Mouse (Mus musculus) forebrain, embryonic 16.5 days (tissue): ENCODE results near the gene Ptbp1. TPM values are rescaled to one million over a fixed set of nuclear protein-coding genes. Genes with fewer than 3 reads are reported as not detected.

Experiments used
- ATAC-seq: fragments of 200-750 bp; cut with Nextera tagmentation; 2 replicates; pipeline ENCODE4 v1.8.0; 2017; ENCODE audit warnings: mild to moderate bottlenecking, moderate library complexity
- H3K27ac ChIP-seq: fragments of 300-500 bp; sonication (generic); 2 replicates; pipeline ENCODE4 v1.5.1; 2014; ENCODE audit warnings: low read length, control low read depth
- H3K27me3 ChIP-seq: fragments of 300-500 bp; sonication (generic); replicated peaks from 2 replicates; pipeline ENCODE4 v1.6.1; 2014; ENCODE audit warnings: low read length; ENCODE audit not compliant: control insufficient read depth, insufficient read depth
- H3K36me3 ChIP-seq: fragments of 300-500 bp; sonication (generic); 2 replicates; pipeline ENCODE4 v1.6.1; 2014; ENCODE audit not compliant: control insufficient read depth, insufficient read depth
- H3K4me1 ChIP-seq: fragments of 300-500 bp; sonication (generic); replicated peaks from 2 replicates; pipeline ENCODE4 v1.6.1; 2014; ENCODE audit warnings: low read length; ENCODE audit not compliant: control insufficient read depth, insufficient read depth
- H3K4me2 ChIP-seq: fragments of 300-500 bp; sonication (generic); 2 replicates; pipeline ENCODE4 v1.6.1; 2014; ENCODE audit warnings: mild to moderate bottlenecking, low read length, control low read depth
- H3K4me3 ChIP-seq: fragments of 300-500 bp; sonication (generic); replicated peaks from 2 replicates; pipeline ENCODE4 v1.5.1; 2014; ENCODE audit warnings: mild to moderate bottlenecking, low read length, control low read depth
- H3K9ac ChIP-seq: fragments of 300-500 bp; sonication (generic); replicated peaks from 2 replicates; pipeline ENCODE4 v1.6.1; 2014; ENCODE audit warnings: low read depth, low read length, control low read depth
- H3K9me3 ChIP-seq: fragments of 300-500 bp; sonication (generic); 2 replicates; pipeline ENCODE4 v1.6.1; 2016; ENCODE audit warnings: low read length; ENCODE audit not compliant: control insufficient read depth
- WGBS: fragments of 180-500 bp; shearing (Covaris S2); extraction: QIAGEN DNeasy Blood & Tissue Kit; methylation state at CpG from one replicate; pipeline ENCODE4 v1.1.7; 2014; 5-methylcytosine and 5-hydroxymethylcytosine counted together
- polyA plus RNA-seq: library from polyadenylated mRNA; unstranded; fragments of >200 nt; fragmentation: Nextera tagmentation; extraction: Ambion mirVana; gene quantifications from 2 replicates; pipeline ENCODE4 v1.2.1, GENCODE M21; 2015

Ptbp1 gene
- polyA plus RNA-seq, 1 experiment from 2014 or later: 98.3 TPM

GRCm38 (mm10) chr10:79872862-79873261 lies 18.6 kb downstream of the Ptbp1 start:
- ATAC-seq: no peak
- Histone ChIP-seq H3K9ac (peak overlapping the region; percentile 96), H3K27me3 (no peaks in the 10 kb centered on the region), H3K36me3 (peaks cover 4% of the 10 kb centered on the region; the same call in 1 of the 2 replicates), H3K27ac (peak overlapping the region; percentile 97), H3K4me2 (peak overlapping the region; percentile 78), H3K4me3 (peak overlapping the region; percentile 85), H3K9me3 (no peaks in the 10 kb centered on the region), H3K4me1 (peaks cover 40% of the 10 kb centered on the region)
- WGBS: 54% methylated on average over 3 of the region's 3 CpGs

- ATAC-seq: peak; percentile 9
These were observed 19.1 kb downstream of the Ptbp1 start for GRCm38 (mm10) chr10:79873313-79873712.

GRCm38 (mm10) chr10:79873715-79874289 lies 19.6 kb downstream of the Ptbp1 start:
- WGBS: under 1% methylated on average over 26 of the region's 26 CpGs
- H3K4me1 ChIP-seq: peaks cover 36% of the 10 kb centered on the region

More at GRCm38 (mm10) chr10:79873313-79873712, 19.1 kb downstream of the Ptbp1 start:
- H3K4me3 ChIP-seq: peak overlapping the region; percentile 85
- peak overlapping the region; percentile 78 for H3K4me2 ChIP-seq
- peaks cover 4% of the 10 kb centered on the region; the same call in 1 of the 2 replicates for H3K36me3 ChIP-seq
- H3K4me1 ChIP-seq: peaks cover 39% of the 10 kb centered on the region
- H3K9ac ChIP-seq: peak overlapping the region; percentile 96
- WGBS: under 1% methylated on average over 6 of the region's 6 CpGs
- H3K27ac ChIP-seq: peak overlapping the region; percentile 97
- H3K9me3 ChIP-seq: no peaks in the 10 kb centered on the region
- H3K27me3 ChIP-seq: no peaks in the 10 kb centered on the region

GRCm38 (mm10) chr10:79874290-79874862 lies 20.1 kb downstream of the Ptbp1 start, which contains the start of the genes Prtn3 and Plppr3:
TSS of gene Prtn3 (plus strand) at chr10:79874476.
TSS of gene Plppr3 (minus strand) at chr10:79874634.
- H3K4me3 ChIP-seq: peak within 1 kb of the TSS; percentile 85
- H3K27ac ChIP-seq: peak within 1 kb of the TSS; percentile 97
- peak within 1 kb of the TSS; percentile 96 for H3K9ac ChIP-seq
- H3K4me2 ChIP-seq: peak within 1 kb of the TSS; percentile 78
- 0% methylated on average over 43 of the region's 57 CpGs for WGBS
- peak; percentile 92 for ATAC-seq
- H3K9me3 ChIP-seq: no peaks in the 10 kb centered on the region
- H3K4me1 ChIP-seq: peaks cover 30% of the 10 kb centered on the region
- 0 out of 2 replicates have a peak, but pooled peaks cover 4% of the 10 kb centered on the region for H3K36me3 ChIP-seq
- H3K27me3 ChIP-seq: no peaks in the 10 kb centered on the region

More at GRCm38 (mm10) chr10:79873715-79874289, 19.6 kb downstream of the Ptbp1 start:
- Histone ChIP-seq H3K4me3 (peak overlapping the region; percentile 85), H3K9ac (peak overlapping the region; percentile 96), H3K27me3 (no peaks in the 10 kb centered on the region), H3K36me3 (peaks cover 4% of the 10 kb centered on the region; the same call in 1 of the 2 replicates), H3K4me2 (peak overlapping the region; percentile 78), H3K27ac (peak overlapping the region; percentile 97), H3K9me3 (no peaks in the 10 kb centered on the region)
- peak; percentile 39 for ATAC-seq

GRCm38 (mm10) chr10:79877174-79877573 lies 22.9 kb downstream of the Ptbp1 start:
- Histone ChIP-seq H3K4me1 (peaks cover 22% of the 10 kb centered on the region), H3K4me3 (no peak overlapping the region)
- WGBS: 52% methylated on average over 1 of the region's 1 CpGs

GRCm38 (mm10) chr10:79877757-79878156 lies 23.5 kb downstream of the Ptbp1 start:
- no peak for ATAC-seq
- Histone ChIP-seq H3K4me2 (no peak overlapping the region), H3K9ac (no peak overlapping the region), H3K4me3 (no peak overlapping the region), H3K27ac (no peak overlapping the region), H3K27me3 (peaks cover 6% of the 10 kb centered on the region; the same call in 1 of the 2 replicates), H3K4me1 (peaks cover 17% of the 10 kb centered on the region), H3K9me3 (no peaks in the 10 kb centered on the region), H3K36me3 (no peaks in the 10 kb centered on the region)
- 52% methylated on average over 12 of the region's 12 CpGs for WGBS

More at GRCm38 (mm10) chr10:79877174-79877573, 22.9 kb downstream of the Ptbp1 start:
- Histone ChIP-seq H3K27me3 (peaks cover 6% of the 10 kb centered on the region; the same call in 1 of the 2 replicates), H3K36me3 (no peaks in the 10 kb centered on the region), H3K4me2 (no peak overlapping the region), H3K9me3 (no peaks in the 10 kb centered on the region), H3K27ac (no peak overlapping the region), H3K9ac (no peak overlapping the region)
- ATAC-seq: no peak

- H3K4me2 ChIP-seq: no peak overlapping the region
- no peak for ATAC-seq
- H3K9me3 ChIP-seq: no peaks in the 10 kb centered on the region
- H3K27me3 ChIP-seq: peaks cover 6% of the 10 kb centered on the region; the same call in 1 of the 2 replicates
- no peaks in the 10 kb centered on the region for H3K36me3 ChIP-seq
- no peak overlapping the region for H3K4me3 ChIP-seq
- no peak overlapping the region for H3K9ac ChIP-seq
- 56% methylated on average over 3 of the region's 3 CpGs for WGBS
- H3K4me1 ChIP-seq: peaks cover 14% of the 10 kb centered on the region
- H3K27ac ChIP-seq: no peak overlapping the region
These were observed 25.3 kb downstream of the Ptbp1 start for GRCm38 (mm10) chr10:79879527-79879926.

- H3K9me3 ChIP-seq: no peaks in the 10 kb centered on the region
- no peak for ATAC-seq
- WGBS: 15% methylated on average over 9 of the region's 9 CpGs
- H3K9ac ChIP-seq: no peak overlapping the region
- H3K4me2 ChIP-seq: no peak overlapping the region
- peaks cover 6% of the 10 kb centered on the region; the same call in 1 of the 2 replicates for H3K27me3 ChIP-seq
- H3K27ac ChIP-seq: no peak overlapping the region
- H3K4me3 ChIP-seq: no peak overlapping the region
- no peaks in the 10 kb centered on the region for H3K36me3 ChIP-seq
- peaks cover 4% of the 10 kb centered on the region; the same call in 1 of the 2 replicates for H3K4me1 ChIP-seq
These were observed 26.5 kb downstream of the Ptbp1 start for GRCm38 (mm10) chr10:79880721-79881120.

- Histone ChIP-seq H3K27me3 (peaks cover 6% of the 10 kb centered on the region; the same call in 1 of the 2 replicates), H3K36me3 (no peaks in the 10 kb centered on the region), H3K9ac (peak overlapping the region; percentile 26; the same call in 1 of the 2 replicates), H3K4me1 (peaks cover 4% of the 10 kb centered on the region; the same call in 1 of the 2 replicates), H3K9me3 (no peaks in the 10 kb centered on the region), H3K27ac (no peak overlapping the region), H3K4me2 (no peak overlapping the region), H3K4me3 (no peak overlapping the region)
- 9% methylated on average over 22 of the region's 22 CpGs for WGBS
- no peak for ATAC-seq
These were observed 27.8 kb downstream of the Ptbp1 start for GRCm38 (mm10) chr10:79881981-79882380.
